Mouse (Mus musculus) cortical plate, adult 2 months (tissue): ENCODE data around the gene Ranbp3.

Experiments used
- CTCF ChIP-seq: fragments of 200-500 bp; IDR thresholded peaks from 2 replicates; pipeline ENCODE4 v1.5.1; 2011; ENCODE audit warnings: mild to moderate bottlenecking, control low read depth, low read length; ENCODE audit not compliant: insufficient read depth; ENCODE audit errors: extremely low read depth
- POLR2A ChIP-seq: fragments of 200-500 bp; IDR thresholded peaks from 2 replicates; pipeline ENCODE4 v1.6.1; 2011; ENCODE audit warnings: mild to moderate bottlenecking, low read length, control low read depth; ENCODE audit not compliant: insufficient read depth; ENCODE audit errors: extremely low read depth

DNA sequence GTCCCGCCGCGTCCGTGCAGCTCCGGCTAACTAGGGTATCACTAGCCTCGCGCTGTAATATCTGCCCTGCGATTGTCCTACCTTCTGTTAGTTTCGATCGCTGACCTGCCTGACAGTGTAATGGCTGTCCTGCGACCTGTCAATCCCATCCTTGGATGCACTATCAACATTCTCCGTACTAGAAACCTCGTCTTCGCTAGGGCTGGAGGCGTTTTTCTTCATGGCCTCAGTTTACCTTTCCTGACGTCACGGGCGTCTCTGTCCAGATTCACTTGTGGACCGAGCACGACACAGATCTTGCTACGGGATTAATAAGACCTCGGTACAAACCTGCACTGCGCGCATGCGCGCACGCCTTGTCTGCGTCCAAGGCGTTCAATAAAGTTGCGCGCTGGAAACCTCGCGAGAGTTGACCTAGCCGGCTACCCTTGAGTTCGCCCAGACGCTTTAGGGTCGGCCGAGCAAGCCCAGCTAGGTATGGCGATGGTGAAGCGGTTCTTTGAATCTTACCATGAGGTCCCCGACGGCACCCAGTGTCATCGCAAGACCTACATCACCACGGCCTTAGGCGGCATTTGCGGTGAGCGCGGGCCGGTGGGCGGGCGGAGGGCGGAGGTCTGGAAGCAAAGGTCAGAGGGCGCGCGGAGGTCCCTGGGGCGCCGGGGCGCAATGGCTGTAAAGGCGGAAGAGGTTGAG is 44.4 kb downstream of the Ranbp3 start, which contains the start of the genes Ndufa11 and Vmac:
- TF ChIP-seq CTCF (no peak), POLR2A (peak; percentile 86)
